Mouse (Mus musculus) forebrain, postnatal 0 days (tissue): ENCODE data around the gene Scd1. TPM values are rescaled to one million over a fixed set of nuclear protein-coding genes. Genes with fewer than 3 reads are reported as not detected.
"Not testable (repeated sequence)": the region's sequence is repeated elsewhere in the genome, so short reads cannot be mapped to it uniquely, and the experiment has no call there.

ENCODE experiments used
- ATAC-seq: fragments of 200-750 bp; cut with Nextera tagmentation; 2 replicates; pipeline ENCODE4 v1.8.0; 2017; ENCODE audit warnings: mild to moderate bottlenecking, moderate library complexity
- DNase-seq: peaks from one replicate; pipeline ENCODE4 v3.0.0-alpha.2; 2015
- H3K27ac ChIP-seq: fragments of 300-500 bp; sonication (generic); 2 replicates; pipeline ENCODE4 v1.5.1; 2014; ENCODE audit warnings: low read depth, mild to moderate bottlenecking, antibody characterized with exemption, low read length, moderate library complexity, mixed read lengths
- H3K27me3 ChIP-seq: fragments of 300-500 bp; sonication (generic); 2 replicates; pipeline ENCODE4 v1.6.1; 2014; ENCODE audit warnings: mild to moderate bottlenecking, low read length, mixed read lengths; ENCODE audit not compliant: insufficient read depth
- H3K36me3 ChIP-seq: fragments of 300-500 bp; sonication (generic); 2 replicates; pipeline ENCODE4 v1.6.1; 2014; ENCODE audit warnings: mild to moderate bottlenecking, moderate library complexity; ENCODE audit not compliant: insufficient read depth
- H3K4me1 ChIP-seq: fragments of 300-500 bp; sonication (generic); 2 replicates; pipeline ENCODE4 v1.6.1; 2014; ENCODE audit warnings: antibody characterized with exemption; ENCODE audit not compliant: insufficient read depth
- H3K4me2 ChIP-seq: fragments of 300-500 bp; sonication (generic); 2 replicates; pipeline ENCODE4 v1.6.1; 2014; ENCODE audit warnings: low read depth, mild to moderate bottlenecking, moderate library complexity
- H3K4me3 ChIP-seq: fragments of 300-500 bp; sonication (generic); 2 replicates; pipeline ENCODE4 v1.5.1; 2014; ENCODE audit warnings: low read depth, low read length, mixed read lengths
- H3K9ac ChIP-seq: fragments of 300-500 bp; sonication (generic); 2 replicates; pipeline ENCODE4 v1.6.1; 2014; ENCODE audit warnings: mild to moderate bottlenecking
- H3K9me3 ChIP-seq: fragments of 300-500 bp; sonication (generic); 2 replicates; pipeline ENCODE4 v1.6.1; 2016; ENCODE audit warnings: low read length
- CTCF ChIP-seq: sonication (generic); IDR thresholded peaks from 2 replicates; pipeline ENCODE4 v1.5.1; 2016; ENCODE audit warnings: antibody characterized with exemption, control low read depth, low read depth
- WGBS: fragments of 180-500 bp; shearing (Covaris S2); extraction: QIAGEN DNeasy Blood & Tissue Kit; methylation state at CpG from one replicate; pipeline ENCODE4 v1.1.7; 2014; 5-methylcytosine and 5-hydroxymethylcytosine counted together
- polyA plus RNA-seq: library from polyadenylated mRNA; unstranded; fragments of >200 nt; fragmentation: Nextera tagmentation; extraction: Ambion mirVana; gene quantifications from 2 replicates; pipeline ENCODE4 v1.2.1, GENCODE M21; 2015
- total RNA-seq: library from RNA; depleted of rRNA; stranded (reverse); fragments of >200 nt; gene quantifications from 2 replicates; pipeline ENCODE4 v1.2.3, GENCODE M21; 2014

Scd1 gene
- total and polyA plus RNA-seq, 2 experiments from 2014 or later, result 8.7 to 41.0 TPM

GRCm38 (mm10) chr19:44379090-44379489 is 28.6 kb downstream of the Scd1 start:
- no peaks in the 10 kb centered on the region for H3K27me3 ChIP-seq
- no peaks in the 10 kb centered on the region for H3K9me3 ChIP-seq
- no peaks in the 10 kb centered on the region for H3K36me3 ChIP-seq
- no peak overlapping the region for H3K4me3 ChIP-seq
- no peaks in the 10 kb centered on the region for H3K4me1 ChIP-seq
- DNase-seq (no peak), ATAC-seq (no peak)
- H3K9ac ChIP-seq, result no peak overlapping the region
- H3K4me2 ChIP-seq, result no peak overlapping the region
- TF ChIP-seq CTCF, result no peak
- no peak overlapping the region for H3K27ac ChIP-seq

DNA sequence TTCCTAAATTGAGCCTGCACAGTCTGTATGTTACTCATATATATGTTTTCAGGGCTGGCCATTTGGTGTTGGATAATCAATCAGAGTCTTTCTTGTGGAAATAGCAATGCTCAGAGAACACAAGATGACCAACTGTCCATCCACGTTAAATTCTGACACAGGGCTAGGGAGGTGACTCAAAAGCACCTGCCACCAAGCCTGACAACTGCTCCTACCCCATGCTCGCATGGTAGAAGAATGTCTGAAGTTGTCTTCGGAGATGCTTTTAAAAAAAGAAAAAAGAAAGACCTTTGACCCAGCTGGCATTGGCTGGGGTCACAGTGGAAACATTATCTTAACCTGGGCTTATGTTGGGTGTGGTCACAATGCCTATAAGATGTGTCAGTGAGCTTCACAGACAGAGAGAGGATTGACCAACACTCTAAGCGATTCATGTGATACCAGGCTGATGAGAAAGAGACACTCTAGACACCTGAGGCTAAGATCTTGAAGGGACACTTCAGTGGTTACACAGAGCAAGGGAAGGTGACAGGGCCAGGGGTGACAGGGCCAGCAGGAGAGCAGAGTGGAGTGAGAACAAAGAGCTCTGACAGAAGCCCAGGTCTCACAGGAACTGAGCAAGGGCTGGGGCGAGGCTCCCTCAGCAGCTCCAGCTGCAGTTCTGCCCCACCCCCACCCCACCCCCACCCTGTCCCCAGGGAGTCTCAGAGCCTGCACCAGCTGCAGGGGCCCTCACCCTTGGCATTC is 29.9 kb downstream of the Scd1 start:
- no peak overlapping the region for H3K9ac ChIP-seq
- no peaks in the 10 kb centered on the region for H3K9me3 ChIP-seq
- H3K4me3 ChIP-seq, result no peak overlapping the region
- ATAC-seq (no peak), DNase-seq (no peak)
- no peaks in the 10 kb centered on the region for H3K27me3 ChIP-seq
- no peak overlapping the region for H3K4me2 ChIP-seq
- no peaks in the 10 kb centered on the region for H3K36me3 ChIP-seq
- TF ChIP-seq CTCF, result no peak
- H3K27ac ChIP-seq, result no peak overlapping the region
- 64% methylated on average over 5 of the region's 5 CpGs for WGBS
- no peaks in the 10 kb centered on the region for H3K4me1 ChIP-seq

GRCm38 (mm10) chr19:44376511-44376951 is 31.1 kb downstream of the Scd1 start:
- no peak overlapping the region for H3K4me3 ChIP-seq
- no peak for DNase-seq
- no peak overlapping the region for H3K27ac ChIP-seq
- H3K9ac ChIP-seq, result no peak overlapping the region
- H3K9me3 ChIP-seq, result no peaks in the 10 kb centered on the region
- no peaks in the 10 kb centered on the region for H3K27me3 ChIP-seq
- H3K36me3 ChIP-seq, result no peaks in the 10 kb centered on the region
- WGBS, result 25% methylated on average over 3 of the region's 3 CpGs
- TF ChIP-seq CTCF, result no peak
- H3K4me2 ChIP-seq, result no peak overlapping the region
- no peaks in the 10 kb centered on the region for H3K4me1 ChIP-seq
- no peak for ATAC-seq

DNA sequence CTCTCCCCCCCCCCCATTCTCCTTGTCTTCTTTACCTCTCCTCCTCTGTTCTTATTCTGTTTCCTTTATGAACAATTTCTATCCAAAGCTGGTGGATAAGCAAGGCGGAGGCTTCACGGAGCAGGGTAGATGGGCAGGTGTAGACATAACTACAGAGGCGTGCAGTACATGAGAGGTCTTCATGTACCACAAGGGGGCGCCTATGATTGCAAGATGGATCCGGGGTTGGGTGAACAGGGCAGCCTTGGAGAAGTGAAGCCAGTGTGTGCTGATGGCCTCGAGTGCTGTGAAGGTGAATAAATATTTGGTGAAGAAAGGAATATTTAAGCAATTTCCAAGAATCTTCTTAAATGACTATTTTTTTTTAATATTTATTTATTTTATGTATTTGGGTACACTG is 34.7 kb downstream of the Scd1 start:
- H3K4me2 ChIP-seq, result no peak overlapping the region
- no peak overlapping the region for H3K4me3 ChIP-seq
- H3K4me1 ChIP-seq, result no peaks in the 10 kb centered on the region
- WGBS, result 23% methylated on average over 6 of the region's 6 CpGs
- peak; percentile 76 for TF ChIP-seq CTCF
- H3K27ac ChIP-seq, result no peak overlapping the region
- H3K27me3 ChIP-seq, result no peaks in the 10 kb centered on the region
- peak; percentile 63 for DNase-seq
- H3K9me3 ChIP-seq, result no peaks in the 10 kb centered on the region
- no peak overlapping the region for H3K9ac ChIP-seq
- H3K36me3 ChIP-seq, result no peaks in the 10 kb centered on the region
- peak; percentile 70; the same call in 1 of the 2 replicates for ATAC-seq

- H3K9ac ChIP-seq, result no peak overlapping the region
- no peak overlapping the region for H3K4me3 ChIP-seq
- ATAC-seq (no peak), DNase-seq (no peak)
- H3K4me2 ChIP-seq, result no peak overlapping the region
- H3K36me3 ChIP-seq, result no peaks in the 10 kb centered on the region
- WGBS, result 70% methylated on average over 5 of the region's 5 CpGs
- H3K27me3 ChIP-seq, result no peaks in the 10 kb centered on the region
- H3K9me3 ChIP-seq, result no peaks in the 10 kb centered on the region
- no peak for TF ChIP-seq CTCF
- H3K4me1 ChIP-seq, result no peaks in the 10 kb centered on the region
- no peak overlapping the region for H3K27ac ChIP-seq
Measured at GRCm38 (mm10) chr19:44370231-44370630, 37.4 kb downstream of the Scd1 start.

DNA sequence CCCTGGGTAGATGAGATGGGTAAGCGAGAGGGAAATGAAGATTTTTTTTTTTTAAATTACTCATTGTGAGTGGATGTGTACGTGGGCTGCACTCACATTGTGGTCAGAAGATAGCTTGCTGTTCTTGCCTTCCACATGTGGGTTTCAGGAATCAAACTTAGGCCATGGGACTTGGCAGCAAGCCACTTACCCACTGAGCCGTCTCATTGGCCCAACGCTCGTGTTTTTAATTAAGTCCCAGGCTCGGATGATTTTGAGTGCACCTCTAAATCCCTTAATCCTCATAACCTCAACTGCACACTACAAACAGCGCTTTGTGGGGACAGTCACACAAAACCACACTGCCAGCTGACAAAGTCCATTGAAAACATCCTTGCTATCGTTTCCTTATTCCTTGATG is 38.3 kb downstream of the Scd1 start:
- TF ChIP-seq CTCF, result no peak
- DNase-seq (no peak), ATAC-seq (no peak)
- Histone ChIP-seq H3K9ac (no peak overlapping the region), H3K4me2 (no peak overlapping the region), H3K4me3 (no peak overlapping the region), H3K27ac (no peak overlapping the region), H3K27me3 (no peaks in the 10 kb centered on the region), H3K4me1 (no peaks in the 10 kb centered on the region), H3K9me3 (no peaks in the 10 kb centered on the region), H3K36me3 (no peaks in the 10 kb centered on the region)
- 37% methylated on average over 8 of the region's 8 CpGs for WGBS

GRCm38 (mm10) chr19:44367076-44367475 is 40.6 kb downstream of the Scd1 start:
- H3K36me3 ChIP-seq, H3K4me1 ChIP-seq, H3K4me3 ChIP-seq, H3K4me2 ChIP-seq, H3K27me3 ChIP-seq, H3K9me3 ChIP-seq, ATAC-seq, DNase-seq, H3K9ac ChIP-seq, H3K27ac ChIP-seq: not testable (repeated sequence)
- 46% methylated on average over 10 of the region's 10 CpGs for WGBS
